Mouse (Mus musculus) brown adipose tissue, adult 24 weeks (tissue): ENCODE data around the gene Sumo3. TPM values are rescaled to one million over a fixed set of nuclear protein-coding genes. Genes with fewer than 3 reads are reported as not detected.

Source experiments
- H3K27ac ChIP-seq: fragments of 200-500 bp; replicated peaks from 2 replicates; pipeline ENCODE4 v1.5.1; 2012; ENCODE audit warnings: low read depth, mild to moderate bottlenecking, low read length
- H3K4me1 ChIP-seq: fragments of 200-500 bp; 2 replicates; pipeline ENCODE4 v1.6.1; 2012; ENCODE audit warnings: low read length, mixed read lengths; ENCODE audit not compliant: control insufficient read depth, insufficient read depth, insufficient read length
- H3K4me3 ChIP-seq: fragments of 200-500 bp; 2 replicates; pipeline ENCODE4 v1.5.1; 2012; ENCODE audit warnings: low read depth, mild to moderate bottlenecking, low read length, moderate library complexity; ENCODE audit not compliant: insufficient read depth
- polyA plus RNA-seq: library from polyadenylated mRNA; stranded (reverse); fragments of >200 nt; gene quantifications from 2 replicates; pipeline ENCODE4 v1.2.4, GENCODE M21; 2012; ENCODE audit not compliant: missing spikeins, insufficient read depth, insufficient read length

Gene Sumo3
- polyA plus RNA-seq, 1 experiment: 84.9 TPM

DNA sequence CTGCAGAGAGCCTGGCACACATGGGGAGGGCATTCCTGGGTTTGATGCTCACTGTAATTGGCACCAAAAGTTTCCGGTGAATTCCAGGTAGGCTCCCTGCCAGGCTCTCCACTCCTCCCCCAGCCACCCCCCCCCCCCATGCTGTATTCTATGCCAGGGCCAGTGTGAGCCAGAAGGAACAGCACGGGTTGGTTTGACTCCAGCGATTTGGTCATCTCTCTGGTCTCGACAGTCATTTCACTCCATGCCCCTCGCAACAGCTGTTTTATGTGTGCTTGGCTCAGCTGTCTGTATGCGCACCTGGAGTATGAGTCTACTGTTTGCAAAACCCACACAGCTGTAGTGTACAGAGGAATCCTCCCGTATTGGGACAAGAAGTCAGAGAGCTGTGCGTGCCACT lies 60.4 kb downstream of the Sumo3 start:
- H3K4me3 ChIP-seq: no peak overlapping the region
- H3K27ac ChIP-seq: no peak overlapping the region
- no peaks in the 10 kb centered on the region; the same call in 1 of the 2 replicates for H3K4me1 ChIP-seq

- H3K4me1 ChIP-seq: no peaks in the 10 kb centered on the region; the same call in 1 of the 2 replicates
- H3K4me3 ChIP-seq: no peak overlapping the region
- H3K27ac ChIP-seq: no peak overlapping the region
Measured at GRCm38 (mm10) chr10:77667402-77667801, 61.5 kb downstream of the Sumo3 start.

Other genes with a start within 250 kb of the Sumo3 start
- 4.0 and 4.4 TPM in 2 replicates for gene Adarb1, start 187.8 kb upstream of the Sumo3 start, polyA plus RNA-seq
- 5.4 and 11.1 TPM in 2 replicates for gene Fam207a, start 90.3 kb upstream of the Sumo3 start, polyA plus RNA-seq
- 4.3 and 4.4 TPM in 2 replicates for gene Itgb2, start 75.8 kb upstream of the Sumo3 start, polyA plus RNA-seq
- gene Pttg1ip, start 24.4 kb upstream of the Sumo3 start, polyA plus RNA-seq: 88.8 and 92.4 TPM in 2 replicates
- gene Gm49325, start 100 bp downstream of the Sumo3 start, polyA plus RNA-seq: 16.0 and 45.5 TPM in 2 replicates
- 23.3 and 26.1 TPM in 2 replicates for gene Ube2g2, start 16.2 kb downstream of the Sumo3 start, polyA plus RNA-seq
- not detected in 2 replicates for gene Tspear, start 80.5 kb downstream of the Sumo3 start, polyA plus RNA-seq
- not detected in 2 replicates for gene Gm19402, start 84.7 kb downstream of the Sumo3 start, polyA plus RNA-seq
- not detected in 2 replicates for gene Gm9508, start 91.1 kb downstream of the Sumo3 start, polyA plus RNA-seq
- not detected in 2 replicates for gene Gm10272, start 100.5 kb downstream of the Sumo3 start, polyA plus RNA-seq
- gene Gm10024, start 105.4 kb downstream of the Sumo3 start, polyA plus RNA-seq: not detected in 2 replicates
- gene Gm10142, start 109.7 kb downstream of the Sumo3 start, polyA plus RNA-seq: not detected in 2 replicates
- gene Krtap12-1, start 114.5 kb downstream of the Sumo3 start, polyA plus RNA-seq: not detected in 2 replicates
- not detected in 2 replicates for gene Gm10100, start 120.4 kb downstream of the Sumo3 start, polyA plus RNA-seq
- not detected in 2 replicates for gene Gm18596, start 136.5 kb downstream of the Sumo3 start, polyA plus RNA-seq
- not detected in 2 replicates for gene Gm9736, start 145.3 kb downstream of the Sumo3 start, polyA plus RNA-seq
- gene Gm3233, start 153.6 kb downstream of the Sumo3 start, polyA plus RNA-seq: not detected in 2 replicates
- gene Gm3238, start 165.2 kb downstream of the Sumo3 start, polyA plus RNA-seq: not detected in 2 replicates
- not detected in 2 replicates for gene Gm7138, start 170.8 kb downstream of the Sumo3 start, polyA plus RNA-seq
- not detected in 2 replicates for gene Gm3250, start 176.4 kb downstream of the Sumo3 start, polyA plus RNA-seq
- gene Gm7137, start 182.1 kb downstream of the Sumo3 start, polyA plus RNA-seq: not detected in 2 replicates
- gene Gm9639, start 189.0 kb downstream of the Sumo3 start, polyA plus RNA-seq: not detected in 2 replicates
- gene Gm19668, start 193.0 kb downstream of the Sumo3 start, polyA plus RNA-seq: not detected in 2 replicates
- not detected in 2 replicates for gene Gm9507, start 205.7 kb downstream of the Sumo3 start, polyA plus RNA-seq
- not detected in 2 replicates for gene Gm2696, start 208.6 kb downstream of the Sumo3 start, polyA plus RNA-seq
- gene Krtap10-4, start 221.0 kb downstream of the Sumo3 start, polyA plus RNA-seq: not detected in 2 replicates
- gene Krtap10-10, start 229.8 kb downstream of the Sumo3 start, polyA plus RNA-seq: not detected in 2 replicates
- gene Gm36176, start 240.7 kb downstream of the Sumo3 start, polyA plus RNA-seq: not detected in 2 replicates
- gene Gm10318, start 246.8 kb downstream of the Sumo3 start, polyA plus RNA-seq: not detected in 2 replicates